Mouse (Mus musculus) hindbrain, embryonic 13.5 days (tissue): ENCODE results near the gene Dyrk2. TPM values are rescaled to one million over a fixed set of nuclear protein-coding genes. Genes with fewer than 3 reads are reported as not detected.

Source experiments
- ATAC-seq: fragments of 200-750 bp; cut with Nextera tagmentation; 2 replicates; pipeline ENCODE4 v1.8.0; 2017; ENCODE audit warnings: moderate TSS enrichment; ENCODE audit not compliant: low FRiP score
- H3K27ac ChIP-seq: fragments of 300-500 bp; sonication (generic); 2 replicates; pipeline ENCODE4 v1.5.1; 2015; ENCODE audit warnings: inconsistent platforms, mild to moderate bottlenecking, moderate library complexity
- H3K27me3 ChIP-seq: fragments of 300-500 bp; sonication (generic); 2 replicates; pipeline ENCODE4 v1.6.1; 2015; ENCODE audit warnings: mild to moderate bottlenecking, inconsistent platforms
- H3K36me3 ChIP-seq: fragments of 300-500 bp; sonication (generic); 2 replicates; pipeline ENCODE4 v1.6.1; 2015; ENCODE audit warnings: mild to moderate bottlenecking, inconsistent platforms
- H3K4me1 ChIP-seq: fragments of 300-500 bp; sonication (generic); replicated peaks from 2 replicates; pipeline ENCODE4 v1.6.1; 2015; ENCODE audit warnings: inconsistent platforms
- H3K4me2 ChIP-seq: fragments of 300-500 bp; sonication (generic); 2 replicates; pipeline ENCODE4 v1.6.1; 2015; ENCODE audit warnings: inconsistent platforms, mild to moderate bottlenecking, moderate library complexity
- H3K4me3 ChIP-seq: fragments of 300-500 bp; sonication (generic); 2 replicates; pipeline ENCODE4 v1.5.1; 2015; ENCODE audit warnings: mild to moderate bottlenecking, inconsistent platforms
- H3K9ac ChIP-seq: fragments of 300-500 bp; sonication (generic); 2 replicates; pipeline ENCODE4 v1.6.1; 2015; ENCODE audit warnings: mild to moderate bottlenecking, inconsistent platforms
- H3K9me3 ChIP-seq: fragments of 300-500 bp; sonication (generic); 2 replicates; pipeline ENCODE4 v1.6.1; 2016; ENCODE audit warnings: inconsistent platforms
- WGBS: fragments of 180-500 bp; shearing (Covaris S2); methylation state at CpG from one replicate; pipeline ENCODE4 v1.1.7; 2015; 5-methylcytosine and 5-hydroxymethylcytosine counted together
- polyA plus RNA-seq: library from polyadenylated mRNA; unstranded; fragments of >200 nt; fragmentation: Nextera tagmentation; extraction: Ambion mirVana; gene quantifications from 2 replicates; pipeline ENCODE4 v1.2.1, GENCODE M21; 2015

The Dyrk2 gene
- polyA plus RNA-seq, 1 experiment from 2014 or later = 9.5 TPM

DNA sequence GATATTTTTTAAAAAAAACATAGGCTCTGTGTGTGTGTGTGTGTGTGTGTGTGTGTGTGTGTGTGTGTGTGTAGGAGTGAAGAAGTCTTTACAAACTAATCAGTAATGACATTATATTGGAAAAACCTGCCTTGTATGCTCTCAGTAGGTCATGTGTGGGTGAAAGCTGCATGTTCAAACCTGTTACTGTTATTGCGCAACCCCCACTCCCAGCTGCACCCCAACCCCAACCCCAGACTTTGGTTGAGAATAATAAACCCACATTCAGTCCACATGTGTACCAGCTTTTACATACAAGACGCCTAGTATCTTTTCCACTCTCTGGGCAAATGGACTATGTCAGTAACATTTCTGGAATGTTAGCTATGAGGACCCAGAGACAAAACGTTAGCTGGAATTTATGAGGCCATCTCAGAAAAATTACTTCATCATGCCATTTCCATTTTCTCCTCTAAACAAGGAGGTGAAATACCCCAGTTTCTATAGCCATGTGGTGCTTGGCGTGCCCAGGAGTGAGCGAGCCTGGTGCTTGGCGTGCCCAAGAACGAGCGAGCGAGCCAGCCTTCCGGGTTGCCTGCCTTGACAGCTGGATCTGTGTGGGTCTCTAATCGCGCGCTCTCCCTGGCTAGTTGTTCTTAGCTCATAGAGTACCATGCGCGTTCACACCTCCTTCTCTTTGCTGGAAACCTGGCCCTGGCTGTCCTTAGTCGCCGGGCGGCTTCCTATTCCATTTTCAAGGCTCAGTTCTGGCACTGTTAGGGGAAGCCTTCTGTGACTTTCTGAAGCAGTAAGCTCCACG lies 30.5 kb downstream of the Dyrk2 start:
- H3K9me3 ChIP-seq = no peaks in the 10 kb centered on the region
- H3K27me3 ChIP-seq = no peaks in the 10 kb centered on the region
- no peak overlapping the region for H3K4me3 ChIP-seq
- H3K4me2 ChIP-seq = no peak overlapping the region
- H3K27ac ChIP-seq = no peak overlapping the region
- no peaks in the 10 kb centered on the region for H3K4me1 ChIP-seq
- WGBS = 92% methylated on average over 19 of the region's 19 CpGs
- ATAC-seq = no peak
- no peak overlapping the region for H3K9ac ChIP-seq
- no peaks in the 10 kb centered on the region for H3K36me3 ChIP-seq

DNA sequence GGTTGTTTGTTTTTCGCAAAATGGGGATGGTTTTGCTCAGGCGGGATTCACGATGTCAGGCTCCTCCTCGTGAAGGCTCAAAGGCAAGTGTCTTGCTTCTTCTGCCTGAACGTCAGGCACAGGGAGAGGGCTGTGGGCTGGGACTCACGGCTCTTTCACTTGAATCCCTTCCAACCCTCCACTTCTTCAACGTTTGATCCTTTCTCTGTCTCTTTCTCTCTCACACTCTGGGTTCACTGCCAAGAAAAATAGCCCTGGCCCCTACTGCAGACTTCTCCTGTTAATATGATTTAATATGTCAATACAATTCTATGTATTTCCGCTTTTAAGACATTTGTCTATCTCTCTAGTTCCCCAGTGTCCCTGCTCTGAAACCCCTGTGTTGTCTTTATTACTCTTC lies 32.4 kb downstream of the Dyrk2 start:
- 73% methylated on average over 8 of the region's 8 CpGs for WGBS
- Histone ChIP-seq H3K27ac (no peak overlapping the region), H3K4me3 (no peak overlapping the region), H3K36me3 (no peaks in the 10 kb centered on the region), H3K4me1 (no peaks in the 10 kb centered on the region), H3K9ac (no peak overlapping the region), H3K27me3 (no peaks in the 10 kb centered on the region), H3K4me2 (no peak overlapping the region), H3K9me3 (no peaks in the 10 kb centered on the region)
- ATAC-seq = no peak

DNA sequence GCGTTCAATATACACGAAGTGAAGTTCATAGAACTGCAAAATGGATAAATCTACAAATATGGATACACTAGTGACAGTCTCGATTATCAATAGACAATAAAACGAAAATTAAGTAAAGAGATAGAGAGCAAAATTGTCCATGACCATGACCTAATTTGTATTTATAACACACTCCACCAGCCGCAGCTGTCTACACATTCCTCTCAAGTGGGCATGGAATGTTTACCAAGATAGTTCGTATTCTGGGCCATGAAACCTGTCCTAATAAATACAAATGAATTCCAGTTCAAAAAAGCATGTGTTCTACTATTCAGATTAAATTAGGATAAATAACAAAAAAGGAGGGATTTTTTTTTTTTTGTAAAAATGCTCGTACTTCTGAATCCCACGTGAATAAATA lies 38.8 kb downstream of the Dyrk2 start:
- Histone ChIP-seq H3K9me3 (no peaks in the 10 kb centered on the region), H3K27ac (no peak overlapping the region), H3K27me3 (no peaks in the 10 kb centered on the region), H3K9ac (no peak overlapping the region), H3K4me3 (no peak overlapping the region), H3K4me2 (no peak overlapping the region), H3K4me1 (no peaks in the 10 kb centered on the region), H3K36me3 (no peaks in the 10 kb centered on the region)
- ATAC-seq = no peak
- 82% methylated on average over 8 of the region's 8 CpGs for WGBS

DNA sequence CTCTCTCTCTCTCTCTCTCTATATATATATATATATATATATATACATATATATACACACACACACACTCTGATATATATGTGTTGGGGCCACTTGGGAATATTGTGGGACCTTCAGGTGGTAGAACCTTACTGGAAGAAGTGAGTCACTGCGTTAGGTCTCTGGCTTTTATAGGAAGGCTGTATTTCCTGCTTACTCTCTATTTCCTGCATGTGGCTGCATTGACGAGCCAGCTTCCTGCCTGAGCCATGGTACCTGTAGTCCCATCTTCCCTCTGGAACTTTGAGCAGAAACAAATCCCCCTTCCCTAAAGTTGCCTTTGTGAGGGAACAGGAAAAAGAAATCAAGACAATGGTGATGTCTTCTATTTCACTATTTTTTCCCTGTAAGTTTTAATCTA lies 40.4 kb downstream of the Dyrk2 start:
- H3K9me3 ChIP-seq = no peaks in the 10 kb centered on the region
- no peak overlapping the region for H3K4me2 ChIP-seq
- ATAC-seq = no peak
- no peaks in the 10 kb centered on the region for H3K27me3 ChIP-seq
- no peak overlapping the region for H3K9ac ChIP-seq
- H3K36me3 ChIP-seq = no peaks in the 10 kb centered on the region
- 88% methylated on average over 2 of the region's 2 CpGs for WGBS
- H3K4me1 ChIP-seq = no peaks in the 10 kb centered on the region
- no peak overlapping the region for H3K4me3 ChIP-seq
- no peak overlapping the region for H3K27ac ChIP-seq

DNA sequence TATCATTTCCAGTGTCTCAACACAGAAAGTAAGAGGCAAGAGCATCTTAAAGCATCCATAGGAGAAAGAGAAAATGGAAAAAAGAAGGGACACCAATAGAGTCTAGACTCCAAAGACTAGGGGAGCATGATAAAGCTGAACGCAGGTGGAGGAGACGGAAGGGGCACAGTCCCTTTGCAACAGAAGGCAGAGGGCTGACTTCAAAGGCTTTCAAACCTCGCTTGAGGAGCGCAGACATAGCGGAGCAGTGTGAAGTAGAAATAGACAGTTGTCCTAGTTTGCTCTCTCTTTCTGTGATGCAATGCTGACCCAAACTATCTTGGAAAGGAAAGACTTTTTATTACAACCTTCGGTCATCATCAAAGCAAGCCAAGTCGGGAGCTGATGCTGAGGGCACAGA lies 42.9 kb downstream of the Dyrk2 start:
- Histone ChIP-seq H3K36me3 (no peaks in the 10 kb centered on the region), H3K27ac (no peak overlapping the region), H3K4me2 (no peak overlapping the region), H3K4me1 (no peaks in the 10 kb centered on the region), H3K4me3 (no peak overlapping the region), H3K9ac (no peak overlapping the region), H3K27me3 (no peaks in the 10 kb centered on the region), H3K9me3 (no peaks in the 10 kb centered on the region)
- ATAC-seq = no peak
- 93% methylated on average over 7 of the region's 7 CpGs for WGBS

DNA sequence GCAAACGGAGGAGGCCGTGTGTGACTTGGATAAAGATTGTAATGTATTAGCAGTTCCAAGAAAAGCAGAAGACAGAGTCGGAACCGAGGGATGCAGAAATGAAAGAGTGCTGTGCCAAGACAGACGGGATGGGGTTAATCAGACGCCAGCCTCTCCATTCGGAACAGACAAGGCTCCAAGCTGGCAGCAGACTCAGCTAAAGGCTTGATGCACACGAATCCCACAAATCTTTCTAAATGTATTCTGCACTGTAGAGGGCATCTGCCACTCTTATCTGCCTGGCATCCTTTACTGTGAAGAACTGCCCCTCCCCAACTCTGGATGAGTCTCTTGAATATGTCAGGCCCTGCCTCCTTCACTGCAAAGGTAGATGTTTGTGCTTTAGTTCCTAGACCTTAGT lies 45.2 kb downstream of the Dyrk2 start:
- Histone ChIP-seq H3K4me1 (peaks cover 9% of the 10 kb centered on the region), H3K9me3 (no peaks in the 10 kb centered on the region), H3K27me3 (no peaks in the 10 kb centered on the region), H3K36me3 (no peaks in the 10 kb centered on the region), H3K4me3 (no peak overlapping the region), H3K27ac (no peak overlapping the region), H3K4me2 (no peak overlapping the region), H3K9ac (no peak overlapping the region)
- ATAC-seq = no peak
- 88% methylated on average over 8 of the region's 8 CpGs for WGBS

DNA sequence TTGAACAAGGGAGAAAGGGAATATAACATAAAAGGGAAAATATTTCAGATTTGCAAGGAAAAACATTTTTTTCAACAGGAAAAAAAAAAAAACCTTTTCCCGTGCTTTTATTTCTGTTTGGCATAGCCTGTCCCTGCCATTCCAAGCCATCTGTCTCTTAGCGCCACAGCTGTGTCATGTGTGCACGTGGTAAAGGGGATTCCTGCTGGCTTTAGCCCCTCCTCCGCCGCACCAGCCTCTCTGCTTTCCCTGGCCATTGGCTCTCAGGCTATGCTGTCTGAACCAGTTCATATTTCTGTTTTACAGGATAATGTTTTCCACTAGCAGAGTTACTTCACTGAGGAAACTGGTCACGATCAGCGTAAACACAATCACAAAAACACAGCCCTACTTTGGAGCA lies 49.1 kb downstream of the Dyrk2 start:
- Histone ChIP-seq H3K9ac (no peak overlapping the region), H3K27ac (no peak overlapping the region)
- WGBS = 34% methylated on average over 7 of the region's 7 CpGs

DNA sequence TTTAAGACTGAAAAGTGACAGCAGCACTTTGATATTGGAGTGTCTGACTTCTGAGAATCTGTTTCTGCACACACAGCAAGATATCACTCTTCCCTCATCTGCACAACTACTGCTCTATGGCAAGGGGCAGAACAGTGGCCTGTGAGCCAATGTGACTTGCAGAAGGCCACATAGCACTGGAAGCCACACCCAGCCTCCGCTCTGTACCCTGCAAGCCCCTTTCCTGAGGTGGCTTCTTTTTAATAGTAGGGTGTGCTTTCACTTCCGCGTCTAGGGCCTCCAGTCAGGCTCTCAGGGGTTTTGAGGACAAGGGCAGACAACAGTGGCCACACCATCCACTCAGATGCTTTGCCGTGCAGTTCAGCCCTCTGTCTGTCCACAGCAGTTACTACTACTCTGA lies 50.2 kb downstream of the Dyrk2 start:
- 92% methylated on average over 4 of the region's 4 CpGs for WGBS
- ATAC-seq = no peak
- H3K27ac ChIP-seq = no peak overlapping the region

More for the DNA sequence above, 49.1 kb downstream of the Dyrk2 start:
- Histone ChIP-seq H3K4me1 (peaks cover 9% of the 10 kb centered on the region), H3K36me3 (no peaks in the 10 kb centered on the region), H3K9me3 (no peaks in the 10 kb centered on the region), H3K4me2 (no peak overlapping the region), H3K4me3 (no peak overlapping the region), H3K27me3 (no peaks in the 10 kb centered on the region)
- ATAC-seq = peak; percentile 88

DNA sequence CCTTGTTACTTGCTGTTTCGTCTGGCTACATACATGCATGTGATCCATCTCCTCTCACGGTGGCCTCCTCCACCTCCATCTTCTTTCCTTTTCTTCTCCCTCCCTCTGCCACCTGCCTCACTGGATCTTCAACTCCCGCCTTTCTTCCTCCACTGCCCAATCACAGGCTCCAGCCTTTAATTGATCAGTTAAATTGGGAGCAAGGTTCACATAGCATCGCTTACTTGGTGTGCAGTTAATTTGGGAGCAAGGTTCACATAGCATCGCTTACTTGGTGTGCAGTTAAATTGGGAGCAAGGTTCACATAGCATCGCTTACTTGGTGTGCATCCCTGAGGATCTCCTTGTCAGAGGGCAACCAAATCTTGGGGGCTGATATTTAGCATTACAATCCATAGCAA lies 52.9 kb downstream of the Dyrk2 start:
- Histone ChIP-seq H3K27ac (no peak overlapping the region), H3K36me3 (no peaks in the 10 kb centered on the region), H3K4me2 (no peak overlapping the region), H3K4me3 (no peak overlapping the region), H3K4me1 (peaks cover 9% of the 10 kb centered on the region), H3K9me3 (no peaks in the 10 kb centered on the region), H3K27me3 (no peaks in the 10 kb centered on the region), H3K9ac (no peak overlapping the region)
- no peak for ATAC-seq
- WGBS = 94% methylated on average over 6 of the region's 6 CpGs

More for the DNA sequence above, 50.2 kb downstream of the Dyrk2 start:
- H3K27me3 ChIP-seq = no peaks in the 10 kb centered on the region
- H3K4me3 ChIP-seq = no peak overlapping the region
- H3K4me2 ChIP-seq = no peak overlapping the region
- H3K36me3 ChIP-seq = no peaks in the 10 kb centered on the region
- peaks cover 9% of the 10 kb centered on the region for H3K4me1 ChIP-seq
- H3K9me3 ChIP-seq = no peaks in the 10 kb centered on the region
- no peak overlapping the region for H3K9ac ChIP-seq

DNA sequence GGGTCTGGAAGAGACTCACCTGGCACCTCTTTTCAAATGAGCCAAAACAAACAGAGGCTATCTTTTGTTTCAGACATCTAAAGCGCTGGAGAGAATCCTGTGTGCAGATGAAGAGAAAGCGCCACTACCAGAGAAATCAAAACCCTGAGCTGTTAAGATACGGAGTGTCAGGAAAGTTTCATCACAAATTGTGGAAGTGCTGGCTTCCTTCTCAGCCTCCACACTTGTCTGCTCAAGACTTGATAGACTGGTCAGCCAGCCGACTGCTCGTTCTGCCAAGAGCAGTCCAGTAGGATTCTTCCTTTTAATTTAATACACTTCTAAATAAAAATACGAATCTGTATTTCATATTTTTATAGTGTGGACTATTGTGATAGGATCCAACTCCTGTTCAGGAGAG lies 58.1 kb downstream of the Dyrk2 start:
- H3K9ac ChIP-seq = no peak overlapping the region
- no peaks in the 10 kb centered on the region for H3K36me3 ChIP-seq
- no peak overlapping the region for H3K27ac ChIP-seq
- H3K4me1 ChIP-seq = peaks cover 9% of the 10 kb centered on the region; the same call in 1 of the 2 replicates
- H3K27me3 ChIP-seq = no peaks in the 10 kb centered on the region
- H3K9me3 ChIP-seq = no peaks in the 10 kb centered on the region
- ATAC-seq = no peak
- H3K4me3 ChIP-seq = no peak overlapping the region
- 79% methylated on average over 6 of the region's 6 CpGs for WGBS
- no peak overlapping the region for H3K4me2 ChIP-seq

DNA sequence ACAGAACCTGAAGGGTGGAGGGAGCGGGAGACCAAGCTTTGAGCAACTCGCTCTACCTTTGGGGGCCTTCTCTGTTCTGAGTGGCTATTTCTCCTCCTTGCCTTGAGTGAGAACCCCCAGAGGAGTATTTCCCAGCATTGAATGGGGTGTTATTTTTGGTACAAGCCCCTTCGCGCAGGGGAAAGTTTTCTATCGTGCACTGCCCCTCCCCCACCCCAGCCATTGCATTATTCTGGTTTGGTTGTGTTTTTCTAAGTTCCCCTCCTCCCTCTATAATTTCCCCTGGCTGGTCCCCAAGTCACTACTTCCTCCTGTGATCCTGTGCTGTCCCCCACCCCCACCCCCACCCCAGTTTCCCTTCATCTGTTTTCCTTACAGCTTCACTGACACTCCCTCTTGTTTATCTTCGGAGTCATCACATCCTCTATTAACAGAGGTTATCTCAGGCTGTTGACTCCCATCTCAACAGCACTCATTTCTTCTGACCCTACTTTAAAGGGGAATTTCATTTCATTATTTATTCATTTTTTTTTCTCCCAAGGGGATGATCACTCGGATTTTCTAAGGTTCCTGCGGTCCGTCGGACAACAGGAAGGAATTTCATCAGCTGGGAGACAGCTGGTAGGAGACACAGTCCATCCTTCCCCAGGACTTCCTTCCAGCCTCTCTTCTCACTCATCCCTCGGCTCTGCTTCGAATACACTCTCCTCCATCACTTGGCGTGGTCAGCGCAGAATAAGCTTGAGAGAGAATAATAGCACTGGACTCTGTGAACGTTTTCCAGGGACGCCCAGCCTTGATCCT lies 58.9 kb downstream of the Dyrk2 start:
- no peak overlapping the region for H3K4me3 ChIP-seq
- WGBS = 57% methylated on average over 16 of the region's 16 CpGs
- H3K4me2 ChIP-seq = no peak overlapping the region
- H3K27ac ChIP-seq = no peak overlapping the region
- no peaks in the 10 kb centered on the region for H3K36me3 ChIP-seq
- ATAC-seq = no peak
- no peaks in the 10 kb centered on the region for H3K27me3 ChIP-seq
- H3K9ac ChIP-seq = no peak overlapping the region
- H3K4me1 ChIP-seq = peaks cover 9% of the 10 kb centered on the region; the same call in 1 of the 2 replicates
- no peaks in the 10 kb centered on the region for H3K9me3 ChIP-seq
